Mouse (Mus musculus) forebrain, embryonic 14.5 days (tissue): ENCODE data around the gene Gm21969. TPM values are rescaled to one million over a fixed set of nuclear protein-coding genes. Genes with fewer than 3 reads are reported as not detected.

Experiments used
- ATAC-seq: fragments of 200-750 bp; cut with Nextera tagmentation; 2 replicates; pipeline ENCODE4 v1.8.0; 2017; ENCODE audit warnings: mild to moderate bottlenecking, moderate library complexity
- DNase-seq: peaks from one replicate; pipeline ENCODE4 v3.0.0-alpha.2; 2015; ENCODE audit warnings: low spot score
- H3K27ac ChIP-seq: fragments of 300-500 bp; sonication (generic); 2 replicates; pipeline ENCODE4 v1.5.1; 2014; ENCODE audit warnings: low read depth, mild to moderate bottlenecking, control low read depth, low read length, moderate library complexity
- H3K27me3 ChIP-seq: fragments of 300-500 bp; sonication (generic); replicated peaks from 2 replicates; pipeline ENCODE4 v1.6.1; 2014; ENCODE audit warnings: low read length, control low read depth, mixed read lengths; ENCODE audit not compliant: control insufficient read depth, insufficient read depth
- H3K36me3 ChIP-seq: fragments of 300-500 bp; sonication (generic); 2 replicates; pipeline ENCODE4 v1.6.1; 2014; ENCODE audit warnings: low read length, control low read depth; ENCODE audit not compliant: control insufficient read depth, insufficient read depth
- H3K4me1 ChIP-seq: fragments of 300-500 bp; sonication (generic); 2 replicates; pipeline ENCODE4 v1.6.1; 2014; ENCODE audit warnings: antibody characterized with exemption, low read length, control low read depth; ENCODE audit not compliant: control insufficient read depth, insufficient read depth
- H3K4me2 ChIP-seq: fragments of 300-500 bp; sonication (generic); 2 replicates; pipeline ENCODE4 v1.6.1; 2014; ENCODE audit warnings: mild to moderate bottlenecking, control low read depth, low read length
- H3K4me3 ChIP-seq: fragments of 300-500 bp; sonication (generic); 2 replicates; pipeline ENCODE4 v1.5.1; 2014; ENCODE audit warnings: low read depth, low read length, control low read depth
- H3K9ac ChIP-seq: fragments of 300-500 bp; sonication (generic); 2 replicates; pipeline ENCODE4 v1.6.1; 2014; ENCODE audit warnings: mild to moderate bottlenecking, low read length, control low read depth, moderate library complexity
- H3K9me3 ChIP-seq: fragments of 300-500 bp; sonication (generic); replicated peaks from 2 replicates; pipeline ENCODE4 v1.6.1; 2016; ENCODE audit warnings: low read length, control low read depth, mixed read lengths; ENCODE audit not compliant: control insufficient read depth
- WGBS: fragments of 180-500 bp; shearing (Covaris S2); extraction: QIAGEN DNeasy Blood & Tissue Kit; methylation state at CpG from one replicate; pipeline ENCODE4 v1.1.7; 2014; 5-methylcytosine and 5-hydroxymethylcytosine counted together
- polyA plus RNA-seq: library from polyadenylated mRNA; unstranded; fragments of >200 nt; fragmentation: Nextera tagmentation; extraction: Ambion mirVana; gene quantifications from 2 replicates; pipeline ENCODE4 v1.2.1, GENCODE M21; 2014

Gm21969 gene
- polyA plus RNA-seq, 1 experiment from 2014 or later: not detected

- no peak for DNase-seq
- H3K27ac ChIP-seq: no peak overlapping the region
- H3K36me3 ChIP-seq: 0 out of 2 replicates have a peak, but pooled peaks cover 2% of the 10 kb centered on the region
- H3K9ac ChIP-seq: no peak overlapping the region
- H3K4me1 ChIP-seq: peaks cover 15% of the 10 kb centered on the region; the same call in 1 of the 2 replicates
- H3K4me2 ChIP-seq: no peak overlapping the region
- ATAC-seq: no peak
- H3K9me3 ChIP-seq: no peaks in the 10 kb centered on the region
- no peaks in the 10 kb centered on the region for H3K27me3 ChIP-seq
- WGBS: 67% methylated on average over 6 of the region's 6 CpGs
- H3K4me3 ChIP-seq: no peak overlapping the region
Measured at GRCm38 (mm10) chr4:139619765-139620164, 16.8 kb downstream of the Gm21969 start.

GRCm38 (mm10) chr4:139622373-139623282 is 19.6 kb downstream of the Gm21969 start, which contains the start of gene Aldh4a1:
Gene Aldh4a1 (plus strand): TSS chr4:139622866.
- WGBS: under 1% methylated on average over 35 of the region's 38 CpGs
- ATAC-seq (peak; percentile 100), DNase-seq (peak; percentile 99)
- Histone ChIP-seq H3K36me3 (no peaks in the 10 kb centered on the region), H3K4me3 (peak within 1 kb of the TSS; percentile 68), H3K4me1 (peaks cover 10% of the 10 kb centered on the region; the same call in 1 of the 2 replicates), H3K4me2 (peak within 1 kb of the TSS; percentile 80), H3K27ac (peak within 1 kb of the TSS; percentile 78), H3K9me3 (no peaks in the 10 kb centered on the region), H3K27me3 (no peaks in the 10 kb centered on the region), H3K9ac (peak within 1 kb of the TSS; percentile 82)

- no peak for ATAC-seq
Measured at GRCm38 (mm10) chr4:139623434-139624115, 20.6 kb downstream of the Gm21969 start.

GRCm38 (mm10) chr4:139624116-139624489 is 21.1 kb downstream of the Gm21969 start:
- 65% methylated on average over 5 of the region's 5 CpGs for WGBS
- H3K36me3 ChIP-seq: no peaks in the 10 kb centered on the region
- no peak for ATAC-seq
- no peaks in the 10 kb centered on the region for H3K27me3 ChIP-seq
- H3K27ac ChIP-seq: no peak overlapping the region
- H3K4me2 ChIP-seq: peak overlapping the region; percentile 80
- peak overlapping the region; percentile 82; the same call in 1 of the 2 replicates for H3K9ac ChIP-seq
- DNase-seq: no peak
- no peaks in the 10 kb centered on the region for H3K9me3 ChIP-seq
- H3K4me3 ChIP-seq: peak overlapping the region; percentile 68; the same call in 1 of the 2 replicates
- peaks cover 10% of the 10 kb centered on the region; the same call in 1 of the 2 replicates for H3K4me1 ChIP-seq

More at GRCm38 (mm10) chr4:139623434-139624115, 20.6 kb downstream of the Gm21969 start:
- 25% methylated on average over 21 of the region's 21 CpGs for WGBS
- peak overlapping the region; percentile 82 for H3K9ac ChIP-seq
- peak overlapping the region; percentile 80 for H3K4me2 ChIP-seq
- no peaks in the 10 kb centered on the region for H3K27me3 ChIP-seq
- H3K27ac ChIP-seq: 0 out of 2 replicates have a peak overlapping the region, but pooled peaks have one; percentile 78
- peak overlapping the region; percentile 68 for H3K4me3 ChIP-seq
- no peaks in the 10 kb centered on the region for H3K36me3 ChIP-seq
- no peak for DNase-seq
- H3K9me3 ChIP-seq: no peaks in the 10 kb centered on the region
- H3K4me1 ChIP-seq: peaks cover 10% of the 10 kb centered on the region; the same call in 1 of the 2 replicates

- peaks cover 10% of the 10 kb centered on the region; the same call in 1 of the 2 replicates for H3K4me1 ChIP-seq
Measured at GRCm38 (mm10) chr4:139624706-139625105, 21.7 kb downstream of the Gm21969 start.

GRCm38 (mm10) chr4:139627361-139627760 is 24.4 kb downstream of the Gm21969 start:
- no peak overlapping the region for H3K27ac ChIP-seq
- no peak for ATAC-seq
- no peak for DNase-seq
- no peaks in the 10 kb centered on the region for H3K36me3 ChIP-seq
- peaks cover 10% of the 10 kb centered on the region; the same call in 1 of the 2 replicates for H3K4me1 ChIP-seq
- no peak overlapping the region for H3K4me2 ChIP-seq
- H3K9ac ChIP-seq: no peak overlapping the region
- WGBS: 91% methylated on average over 11 of the region's 11 CpGs
- no peaks in the 10 kb centered on the region for H3K27me3 ChIP-seq
- no peaks in the 10 kb centered on the region for H3K9me3 ChIP-seq
- H3K4me3 ChIP-seq: no peak overlapping the region

More at GRCm38 (mm10) chr4:139624706-139625105, 21.7 kb downstream of the Gm21969 start:
- no peak for ATAC-seq
- WGBS: 76% methylated on average over 10 of the region's 10 CpGs
- Histone ChIP-seq H3K27me3 (no peaks in the 10 kb centered on the region), H3K4me2 (no peak overlapping the region), H3K36me3 (no peaks in the 10 kb centered on the region), H3K27ac (no peak overlapping the region), H3K9ac (no peak overlapping the region), H3K4me3 (no peak overlapping the region), H3K9me3 (no peaks in the 10 kb centered on the region)
- no peak for DNase-seq

- 77% methylated on average over 10 of the region's 10 CpGs for WGBS
- Histone ChIP-seq H3K27ac (no peak overlapping the region), H3K4me2 (no peak overlapping the region), H3K4me3 (no peak overlapping the region), H3K9me3 (no peaks in the 10 kb centered on the region), H3K9ac (no peak overlapping the region), H3K27me3 (no peaks in the 10 kb centered on the region), H3K4me1 (no peaks in the 10 kb centered on the region), H3K36me3 (no peaks in the 10 kb centered on the region)
- no peak for ATAC-seq
- DNase-seq: no peak
Measured at GRCm38 (mm10) chr4:139630171-139630570, 27.2 kb downstream of the Gm21969 start.

GRCm38 (mm10) chr4:139631141-139631540 is 28.2 kb downstream of the Gm21969 start:
- H3K4me2 ChIP-seq: no peak overlapping the region
- WGBS: 74% methylated on average over 5 of the region's 5 CpGs
- no peak overlapping the region for H3K9ac ChIP-seq

More at GRCm38 (mm10) chr4:139631141-139631540, 28.2 kb downstream of the Gm21969 start:
- H3K4me3 ChIP-seq: no peak overlapping the region
- no peaks in the 10 kb centered on the region for H3K4me1 ChIP-seq
- H3K27me3 ChIP-seq: no peaks in the 10 kb centered on the region
- ATAC-seq (no peak), DNase-seq (no peak)
- no peak overlapping the region for H3K27ac ChIP-seq
- 0 out of 2 replicates have a peak, but pooled peaks cover 5% of the 10 kb centered on the region for H3K36me3 ChIP-seq
- H3K9me3 ChIP-seq: no peaks in the 10 kb centered on the region
